Comparison of ENCODE assay signal across 9 mouse cellular contexts in genomic region chr12:9573682-9574081, GRCm38 (mm10). TPM values are rescaled to one million over a fixed set of nuclear protein-coding genes. Genes with fewer than 3 reads are reported as not detected.
DNase-seq lines count a peak whose midpoint lies in the region; ATAC-seq and TF ChIP-seq lines count a peak whose summit lies in the region.
"Had no signal": no experiment of that assay in that cellular context is flagged by ENCODE, and none has a peak within 500 bp of the region (broad histone marks: within the 10 kb centered on the region; RNA-seq: fewer than 3 reads in every experiment).

No protein-coding gene starts in this region.

- no peaks in the 10 kb centered on the region for H3K9me3 ChIP-seq in heart, embryonic 13.5 days
- H3K9me3 ChIP-seq in embryonic facial prominence, embryonic 15.5 days (replicated peaks), result no peaks in the 10 kb centered on the region
- H3K9me3 ChIP-seq in intestine, postnatal 0 days (ENCODE audit: control insufficient read depth), result no peaks in the 10 kb centered on the region

- H3ac ChIP-seq in myocyte (ENCODE audit: control insufficient read depth, insufficient read length), result no peak overlapping the region

- H3K27ac ChIP-seq in heart, embryonic 13.5 days (replicated peaks), result no peak overlapping the region
- peak overlapping the region; percentile 48; the same call in 1 of the 2 replicates for H3K27ac ChIP-seq in embryonic facial prominence, embryonic 15.5 days (replicated peaks)
- no peak overlapping the region for H3K27ac ChIP-seq in intestine, postnatal 0 days (ENCODE audit: low read depth, low read length)

- 3% methylated on average over 12 of the region's 12 CpGs for WGBS in heart, embryonic 13.5 days
- 6% methylated on average over 12 of the region's 12 CpGs for WGBS in embryonic facial prominence, embryonic 15.5 days
- WGBS in intestine, postnatal 0 days, result 11% methylated on average over 12 of the region's 12 CpGs

- no peak for TF ChIP-seq POLR2A in myocyte (IDR thresholded peaks at IDR 0.05; ENCODE audit: insufficient read length, low read depth)

- no peak for DNase-seq in heart, postnatal 25 days (ENCODE audit: low spot score)
- no peak for DNase-seq in adrenal gland, postnatal 25 days
- no peak for DNase-seq in thymus, postnatal 10 days (ENCODE audit: low spot score in 2 of 2)
- no peak for DNase-seq in left cerebral cortex, postnatal 14 days (ENCODE audit: low spot score in 2 of 2)

- no peak for TF ChIP-seq CTCF in intestine, postnatal 0 days (IDR thresholded peaks at IDR 0.05; ENCODE audit: low read depth)

- H3K4me1 ChIP-seq in heart, embryonic 13.5 days, result peaks cover 16% of the 10 kb centered on the region
- H3K4me1 ChIP-seq in embryonic facial prominence, embryonic 15.5 days, result peaks cover 30% of the 10 kb centered on the region
- H3K4me1 ChIP-seq in intestine, postnatal 0 days (replicated peaks; ENCODE audit: control insufficient read depth, insufficient read depth, low read length), result no peaks in the 10 kb centered on the region

- intact Hi-C loops in heart, postnatal 25 days (cut with DNase I), result loop anchor here (5.0 to 10.0 kb wide), 2 partner anchors 319 to 964 kb away; no protein-coding TSS in a partner anchor
- intact Hi-C loops in left cerebral cortex, postnatal 14 days (cut with DNase I), result no loop called here

- H3K27me3 ChIP-seq in heart, embryonic 13.5 days (replicated peaks), result peaks cover 81% of the 10 kb centered on the region
- peaks cover 65% of the 10 kb centered on the region for H3K27me3 ChIP-seq in embryonic facial prominence, embryonic 15.5 days
- H3K27me3 ChIP-seq in intestine, postnatal 0 days (replicated peaks; ENCODE audit: control insufficient read depth, insufficient read depth, low read length), result peaks cover 81% of the 10 kb centered on the region
- no peaks in the 10 kb centered on the region for H3K27me3 ChIP-seq in myocyte (ENCODE audit: control insufficient read depth, insufficient read depth, insufficient read length)
- H3K27me3 ChIP-seq: CH12.LX had no signal

- peak overlapping the region; percentile 80 for H3K9ac ChIP-seq in heart, embryonic 13.5 days
- no peak overlapping the region for H3K9ac ChIP-seq in embryonic facial prominence, embryonic 15.5 days
- no peak overlapping the region for H3K9ac ChIP-seq in intestine, postnatal 0 days (ENCODE audit: low read depth, low read length)

- no peaks in the 10 kb centered on the region for H3K36me3 ChIP-seq in heart, embryonic 13.5 days
- no peaks in the 10 kb centered on the region for H3K36me3 ChIP-seq in embryonic facial prominence, embryonic 15.5 days
- H3K36me3 ChIP-seq in intestine, postnatal 0 days (ENCODE audit: control insufficient read depth, insufficient read depth), result no peaks in the 10 kb centered on the region
- no peaks in the 10 kb centered on the region for H3K36me3 ChIP-seq in myocyte (ENCODE audit: control insufficient read depth, insufficient read depth)

- H3K79me2 ChIP-seq in myocyte (ENCODE audit: control insufficient read depth, insufficient read depth), result no peaks in the 10 kb centered on the region

- peak overlapping the region; percentile 64 for H3K4me3 ChIP-seq in heart, embryonic 13.5 days
- peak overlapping the region; percentile 57 for H3K4me3 ChIP-seq in embryonic facial prominence, embryonic 15.5 days (replicated peaks)
- H3K4me3 ChIP-seq in intestine, postnatal 0 days (ENCODE audit: low read depth, low read length), result peak overlapping the region; percentile 42
- H3K4me3 ChIP-seq in myocyte, result peak overlapping the region; percentile 30

- no peak for ATAC-seq in heart, embryonic 13.5 days (ENCODE audit: extremely low read depth, insufficient number of reproducible peaks, low FRiP score, low TSS enrichment)
- ATAC-seq in embryonic facial prominence, embryonic 15.5 days (ENCODE audit: insufficient number of reproducible peaks, low FRiP score, low TSS enrichment, low read depth), result peak; percentile 30; the same call in 1 of the 2 replicates
- ATAC-seq in intestine, postnatal 0 days, result no peak

- H3K4me2 ChIP-seq in heart, embryonic 13.5 days, result peak overlapping the region; percentile 86
- peak overlapping the region; percentile 51 for H3K4me2 ChIP-seq in embryonic facial prominence, embryonic 15.5 days (replicated peaks)
- H3K4me2 ChIP-seq in intestine, postnatal 0 days (replicated peaks; ENCODE audit: low read depth), result peak overlapping the region; percentile 63; the same call in 1 of the 2 replicates
- peak overlapping the region; percentile 52 for H3K4me2 ChIP-seq in myocyte (ENCODE audit: low read depth)

TF ChIP-seq in myocyte, 11 proteins besides CTCF, POLR2A, EP300 and RAD21:
- TF ChIP-seq USF1 (IDR thresholded peaks at IDR 0.05; ENCODE audit: low read depth), result no peak
- no peak for TF ChIP-seq POLR2AphosphoS2 (IDR thresholded peaks at IDR 0.05; ENCODE audit: insufficient read length, low read depth)
- no peak for TF ChIP-seq REST (IDR thresholded peaks at IDR 0.05; ENCODE audit: insufficient read depth, insufficient read length)
- no peak for TF ChIP-seq CEBPB (IDR thresholded peaks at IDR 0.05; ENCODE audit: insufficient read depth, poor library complexity, severe bottlenecking)
- no peak for TF ChIP-seq SRF (IDR thresholded peaks at IDR 0.05; ENCODE audit: control insufficient read depth, insufficient read length, low read depth)
TF ChIP-seq in myocyte: peak in this region for 0.

RNA-seq across cellular contexts. Expression of gene Osr1, which starts 3.8 kb away (rescaled TPM):
- 13.7 and 20.2 TPM in 2 replicates for polyA plus RNA-seq in heart, embryonic 13.5 days (2015; fragmentation: Nextera tagmentation; extraction: Ambion mirVana)
- total RNA-seq in heart, postnatal 25 days (2021), result 1 to 10 TPM; 3.0 to 5.6 TPM
- 111 and 127 TPM in 2 replicates for polyA plus RNA-seq in embryonic facial prominence, embryonic 15.5 days (2015; fragmentation: Nextera tagmentation; extraction: Ambion mirVana)
- 20.1 and 25.0 TPM in 2 replicates for polyA plus RNA-seq in intestine, postnatal 0 days (2015; fragmentation: Nextera tagmentation; extraction: Ambion mirVana)
- 3.0 TPM for polyA plus RNA-seq in myocyte (2012; fragmentation: generic; extraction: Trizol)
- 1.0 and 2.1 TPM in 2 replicates for total RNA-seq in adrenal gland, postnatal 25 days (2021)
- total RNA-seq in left cerebral cortex, postnatal 14 days (2021), result 1 to 10 TPM; 3.6 to 4.8 TPM
- total RNA-seq: CH12.LX had no signal
